Mouse (Mus musculus) erythroblast, embryonic 14.5 days (primary cell): ENCODE measurements around the gene Vps33b.

ENCODE experiments used
- GATA1 ChIP-seq: IDR thresholded peaks from 2 replicates; pipeline ENCODE4 v1.6.1; 2012; ENCODE audit warnings: low read length, inconsistent platforms, mixed read lengths
- TAL1 ChIP-seq: IDR thresholded peaks from 3 replicates; pipeline ENCODE4 v1.6.1; 2012; ENCODE audit warnings: low read length, inconsistent platforms, mixed read lengths

GRCm38 (mm10) chr7:80299568-80299967 lies 30.1 kb downstream of the Vps33b start:
- TF ChIP-seq GATA1 (no peak), TAL1 (no peak)
